Comparison of ENCODE assay signal across 8 mouse cellular contexts in genomic region chr16:87712986-87713693, GRCm38 (mm10). TPM values are rescaled to one million over a fixed set of nuclear protein-coding genes. Genes with fewer than 3 reads are reported as not detected.
A peak's percentile ranks its signal among the peaks of the same experiment; 100 is the strongest.
DNase-seq lines count a peak whose midpoint lies in the region; ATAC-seq and TF ChIP-seq lines count a peak whose summit lies in the region.

No protein-coding gene starts in this region.

- no peaks in the 10 kb centered on the region for H3K9me3 ChIP-seq in limb, embryonic 11.5 days (ENCODE audit: control insufficient read depth, low read length)
- H3K9me3 ChIP-seq in limb, embryonic 10.5 days (replicated peaks) = no peaks in the 10 kb centered on the region
- H3K9me3 ChIP-seq in erythroblast, embryonic 14.5 days (ENCODE audit: control insufficient read depth, low read length) = no peaks in the 10 kb centered on the region
- no peaks in the 10 kb centered on the region for H3K9me3 ChIP-seq in limb, embryonic 13.5 days

- H3K9ac ChIP-seq in limb, embryonic 11.5 days (ENCODE audit: low read length) = no peak overlapping the region
- H3K9ac ChIP-seq in limb, embryonic 13.5 days = no peak overlapping the region

- no peaks in the 10 kb centered on the region for H3K36me3 ChIP-seq in limb, embryonic 11.5 days (ENCODE audit: control insufficient read depth, insufficient read depth, low read length)
- peaks cover 12% of the 10 kb centered on the region for H3K36me3 ChIP-seq in limb, embryonic 10.5 days
- H3K36me3 ChIP-seq in erythroblast, embryonic 14.5 days (ENCODE audit: control insufficient read depth) = peaks cover 70% of the 10 kb centered on the region
- peaks cover 15% of the 10 kb centered on the region for H3K36me3 ChIP-seq in limb, embryonic 13.5 days
- H3K36me3 ChIP-seq in spleen, adult 2 months (ENCODE audit: control insufficient read depth, insufficient read depth, low read length) = peaks cover 3% of the 10 kb centered on the region

- 69% methylated on average over 18 of the region's 18 CpGs for WGBS in limb, embryonic 11.5 days
- WGBS in limb, embryonic 10.5 days = 76% methylated on average over 18 of the region's 18 CpGs
- WGBS in limb, embryonic 13.5 days = 60% methylated on average over 18 of the region's 18 CpGs
- WGBS in spleen, adult 2 months = 19% methylated on average over 18 of the region's 18 CpGs

- DNase-seq in limb, embryonic 11.5 days (ENCODE audit: low spot score) = no peak
- no peak for DNase-seq in limb, embryonic 10.5 days (ENCODE audit: low spot score)
- DNase-seq in spleen, adult 2 months (ENCODE audit: low read depth in 1 of 2, low spot score in 2 of 2) = no peak
- no peak for DNase-seq in left cerebral cortex, adult 9 months (ENCODE audit: low spot score in 2 of 2)
- no peak for DNase-seq in embryo, embryonic 11 days
- DNase-seq in frontal cortex, postnatal 25 days (ENCODE audit: low spot score in 2 of 2) = no peak

- H3K27ac ChIP-seq in limb, embryonic 11.5 days (replicated peaks; ENCODE audit: low read depth, low read length) = no peak overlapping the region
- no peak overlapping the region for H3K27ac ChIP-seq in limb, embryonic 10.5 days
- no peak overlapping the region for H3K27ac ChIP-seq in limb, embryonic 13.5 days
- peak overlapping the region; percentile 10; the same call in 1 of the 2 replicates for H3K27ac ChIP-seq in spleen, adult 2 months (ENCODE audit: insufficient read depth, low read length)

- H3K4me2 ChIP-seq in limb, embryonic 11.5 days (ENCODE audit: low read depth, severe bottlenecking) = no peak overlapping the region
- H3K4me2 ChIP-seq in limb, embryonic 13.5 days (replicated peaks) = no peak overlapping the region

- TF ChIP-seq CTCF in spleen, adult 2 months (IDR thresholded peaks at IDR 0.05; ENCODE audit: extremely low read depth, insufficient read depth, insufficient read length, insufficient replicate concordance) = no peak

- H3K4me3 ChIP-seq in limb, embryonic 11.5 days (ENCODE audit: low read depth, low read length) = no peak overlapping the region
- H3K4me3 ChIP-seq in limb, embryonic 10.5 days = no peak overlapping the region
- H3K4me3 ChIP-seq in erythroblast, embryonic 14.5 days (replicated peaks) = peak overlapping the region; percentile 63
- H3K4me3 ChIP-seq in limb, embryonic 13.5 days = no peak overlapping the region
- peak overlapping the region; percentile 14; the same call in 1 of the 2 replicates for H3K4me3 ChIP-seq in spleen, adult 2 months (ENCODE audit: extremely low read depth, insufficient read depth, insufficient read length)

- no peaks in the 10 kb centered on the region for H3K27me3 ChIP-seq in limb, embryonic 11.5 days (ENCODE audit: control insufficient read depth, insufficient read depth, low read length)
- no peaks in the 10 kb centered on the region for H3K27me3 ChIP-seq in limb, embryonic 10.5 days (ENCODE audit: low read depth, poor library complexity, severe bottlenecking)
- H3K27me3 ChIP-seq in erythroblast, embryonic 14.5 days (ENCODE audit: control insufficient read depth) = no peaks in the 10 kb centered on the region
- H3K27me3 ChIP-seq in limb, embryonic 13.5 days = no peaks in the 10 kb centered on the region
- H3K27me3 ChIP-seq in spleen, adult 2 months (ENCODE audit: control insufficient read depth, insufficient read depth, low read length) = no peaks in the 10 kb centered on the region

- TF ChIP-seq POLR2A in spleen, adult 2 months (IDR thresholded peaks at IDR 0.05; ENCODE audit: low read depth, low read length) = no peak

- H3K4me1 ChIP-seq in limb, embryonic 11.5 days (ENCODE audit: control insufficient read depth, insufficient read depth, low read length) = peaks cover 6% of the 10 kb centered on the region; the same call in 1 of the 2 replicates
- H3K4me1 ChIP-seq in limb, embryonic 10.5 days = peaks cover 33% of the 10 kb centered on the region
- H3K4me1 ChIP-seq in erythroblast, embryonic 14.5 days (ENCODE audit: control insufficient read depth) = peaks cover 81% of the 10 kb centered on the region
- peaks cover 43% of the 10 kb centered on the region for H3K4me1 ChIP-seq in limb, embryonic 13.5 days
- H3K4me1 ChIP-seq in spleen, adult 2 months (ENCODE audit: control insufficient read depth, insufficient read depth, insufficient read length) = peaks cover 19% of the 10 kb centered on the region

- ATAC-seq in limb, embryonic 11.5 days (ENCODE audit: insufficient number of reproducible peaks, low FRiP score, low TSS enrichment, low read depth) = peak; percentile 46; the same call in 1 of the 2 replicates
- peak; percentile 45 for ATAC-seq in limb, embryonic 13.5 days (ENCODE audit: low FRiP score, low read depth)

RNA-seq across cellular contexts. Expression of gene Bach1, which starts 14.4 kb away (rescaled TPM):
- 15.9 and 18.4 TPM in 2 replicates for polyA plus RNA-seq in limb, embryonic 11.5 days (2014; fragmentation: Nextera tagmentation; extraction: Ambion mirVana)
- polyA plus RNA-seq in limb, embryonic 10.5 days (2016; fragmentation: Nextera tagmentation; extraction: Ambion mirVana) = 12.5 and 15.4 TPM in 2 replicates
- 0.73 and 0.85 TPM in 2 replicates for polyA plus RNA-seq in erythroblast, embryonic 14.5 days (2012)
- 18.6 and 19.7 TPM in 2 replicates for polyA plus RNA-seq in limb, embryonic 13.5 days (2015; fragmentation: Nextera tagmentation; extraction: Ambion mirVana)
- 7.6 and 8.8 TPM in 2 replicates for polyA plus RNA-seq in spleen, adult 2 months (2012; rRNA removed)

Comparison
In these comparisons a context has a peak if more than half of its experiments do, and no peak if none do; other contexts are left out.
1. H3K4me3 ChIP-seq: peak in erythroblast, embryonic 14.5 days (single experiment) and spleen, adult 2 months (single experiment); none in limb, embryonic 11.5 days (single experiment), limb, embryonic 10.5 days (single experiment) and limb, embryonic 13.5 days (single experiment).